Mouse (Mus musculus) A20 (cell line): ENCODE results near the gene Morf4l2.
"Not testable (repeated sequence)": the region's sequence is repeated elsewhere in the genome, so short reads cannot be mapped to it uniquely, and the experiment has no call there.

Experiments
- DNase-seq: peaks from one replicate; pipeline ENCODE4 v3.0.0-alpha.2; 2011; ENCODE audit warnings: low read depth, low spot score

Morf4l2 gene

DNA sequence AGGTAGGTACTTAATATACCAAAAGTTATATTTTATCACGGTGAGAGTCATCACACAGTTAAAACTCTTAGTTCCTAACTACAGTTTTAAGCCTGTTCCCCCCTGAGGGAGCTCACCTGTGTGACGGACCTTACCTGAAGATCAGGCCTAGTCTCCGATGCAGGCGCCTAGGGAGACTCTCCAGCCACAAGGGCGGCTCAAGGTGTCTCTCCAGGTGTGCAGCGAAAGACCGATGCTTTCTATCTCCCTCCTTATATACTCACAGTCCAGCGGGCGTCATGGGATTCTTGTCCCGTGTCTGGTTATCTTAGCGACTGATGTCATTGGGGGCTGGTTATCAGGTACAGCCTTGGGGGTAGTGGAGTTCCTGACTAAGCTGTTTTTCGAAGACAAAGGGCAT, at the start of gene Morf4l2:
Morf4l2 (minus strand) TSS at position 232 of the 400 bp plus-strand sequence.
- no peak for DNase-seq

GRCm38 (mm10) chrX:136789446-136789845, 46.0 kb upstream of the Morf4l2 start:
- DNase-seq = no peak

- DNase-seq = no peak
Measured at GRCm38 (mm10) chrX:136780041-136780440, 36.6 kb upstream of the Morf4l2 start, which contains the start of gene Glra4. TSS of gene Glra4 (minus strand) at chrX:136780141.

DNA sequence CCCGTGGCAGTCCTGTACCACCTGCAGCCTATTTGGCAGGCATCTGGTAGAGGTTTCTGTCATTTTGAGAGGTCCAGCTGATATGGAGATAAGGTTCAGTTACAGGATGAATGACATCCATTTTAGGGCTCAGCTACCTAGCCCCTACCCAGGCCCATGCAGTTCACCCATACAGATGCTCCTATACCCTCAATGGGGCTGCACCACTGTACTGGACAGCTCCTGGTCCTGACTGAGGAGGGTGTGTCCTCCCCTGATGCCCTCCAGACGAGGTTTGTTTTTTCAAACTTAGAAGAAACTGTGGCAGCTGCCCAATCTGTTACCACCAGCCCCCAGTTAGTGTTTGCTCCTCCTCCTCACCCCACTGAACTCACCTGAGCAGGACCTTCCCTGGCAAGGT, 35.8 kb upstream of the Morf4l2 start:
- DNase-seq = no peak

- DNase-seq = no peak
Measured at GRCm38 (mm10) chrX:136778046-136778445, 34.6 kb upstream of the Morf4l2 start.

- DNase-seq = no peak
Measured at GRCm38 (mm10) chrX:136773035-136773434, 29.5 kb upstream of the Morf4l2 start.

- DNase-seq = peak; percentile 36
Measured at GRCm38 (mm10) chrX:136761103-136762074, 17.9 kb upstream of the Morf4l2 start.

- DNase-seq = no peak
Measured at GRCm38 (mm10) chrX:136755464-136755863, 12.0 kb upstream of the Morf4l2 start.

DNA sequence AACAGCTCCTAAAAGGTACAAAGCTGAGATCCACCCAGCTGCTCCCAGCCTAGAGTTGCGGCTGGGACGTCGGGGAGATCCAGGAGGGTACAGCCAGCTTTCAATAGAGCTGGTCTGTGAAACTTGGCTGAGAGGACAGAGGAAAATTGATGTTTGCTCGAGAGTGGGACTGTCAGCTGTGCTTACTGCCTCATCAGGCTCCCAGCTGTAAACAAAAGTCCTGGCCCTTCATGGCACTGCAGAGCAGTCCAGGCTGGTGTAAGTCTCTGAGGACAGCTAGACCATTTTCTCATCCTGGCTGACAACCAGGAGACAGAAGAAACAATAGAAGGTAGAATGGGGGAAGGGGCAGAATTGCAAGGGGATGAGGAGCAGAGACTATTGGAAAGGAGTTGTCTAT, 5.8 kb upstream of the Morf4l2 start:
- no peak for DNase-seq

DNA sequence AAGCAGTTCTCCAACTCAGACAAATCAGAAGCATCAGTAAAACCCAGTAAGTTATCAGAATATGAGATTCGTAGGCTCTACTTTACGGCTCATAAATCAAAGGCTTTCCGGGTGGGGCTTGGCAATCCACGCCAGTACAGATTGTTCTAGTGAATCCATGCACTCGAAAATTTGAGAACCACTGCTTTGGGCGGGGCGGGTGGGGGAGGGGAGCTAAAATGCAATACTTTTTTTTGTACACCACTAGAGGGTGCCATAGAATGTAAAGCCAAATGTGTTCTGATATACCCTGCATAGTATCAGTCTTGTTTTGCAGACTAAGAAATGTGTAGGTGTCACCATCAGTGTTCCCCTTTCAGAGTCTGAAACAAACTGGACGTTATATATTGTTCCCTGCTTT, 1.2 kb upstream of the Morf4l2 start:
- peak; percentile 32 for DNase-seq

DNA sequence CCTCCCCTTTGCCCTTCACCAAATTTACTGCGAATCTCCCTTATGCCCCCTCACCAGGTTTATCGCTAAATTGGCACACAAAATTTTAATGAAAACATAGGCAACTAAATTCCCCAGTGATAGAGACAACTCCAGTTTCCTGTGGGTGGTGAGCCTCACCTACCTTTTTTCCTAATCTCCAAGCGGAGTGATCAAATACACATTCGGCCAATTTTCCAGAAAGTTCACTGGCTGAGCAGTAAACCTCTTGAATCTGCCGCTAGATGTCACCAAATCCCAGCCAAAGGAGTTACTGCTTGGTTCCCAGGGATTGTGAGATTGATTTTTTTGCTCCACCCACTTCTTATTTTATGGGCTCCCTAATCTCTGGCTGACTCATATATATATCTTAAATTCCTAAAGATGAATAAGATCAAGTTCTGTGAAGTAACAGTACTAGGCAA, 808 bp downstream of the Morf4l2 start:
- DNase-seq = peak; percentile 73

DNA sequence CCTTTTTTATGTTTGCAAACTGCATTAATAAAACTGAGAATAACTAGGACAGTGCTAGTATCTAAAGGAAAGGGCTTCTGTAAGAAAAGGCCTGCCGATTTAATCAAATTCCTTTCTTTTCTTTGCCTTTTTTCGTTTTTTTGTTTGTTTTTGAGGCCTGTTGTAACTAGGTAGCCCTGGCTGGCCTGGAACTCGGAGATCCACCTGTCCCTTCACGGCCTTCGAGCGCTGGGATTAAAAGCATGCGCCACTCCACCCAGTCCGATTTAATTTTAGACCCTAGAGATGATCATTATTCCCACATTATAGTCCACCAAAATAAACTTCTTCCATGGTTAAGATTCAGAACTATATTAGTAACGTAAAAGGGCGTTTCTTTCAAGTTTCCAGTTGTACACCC, 1.2 kb downstream of the Morf4l2 start:
- DNase-seq = peak; percentile 53

- DNase-seq = no peak
Measured at GRCm38 (mm10) chrX:136741651-136742201, 1.8 kb downstream of the Morf4l2 start.

DNA sequence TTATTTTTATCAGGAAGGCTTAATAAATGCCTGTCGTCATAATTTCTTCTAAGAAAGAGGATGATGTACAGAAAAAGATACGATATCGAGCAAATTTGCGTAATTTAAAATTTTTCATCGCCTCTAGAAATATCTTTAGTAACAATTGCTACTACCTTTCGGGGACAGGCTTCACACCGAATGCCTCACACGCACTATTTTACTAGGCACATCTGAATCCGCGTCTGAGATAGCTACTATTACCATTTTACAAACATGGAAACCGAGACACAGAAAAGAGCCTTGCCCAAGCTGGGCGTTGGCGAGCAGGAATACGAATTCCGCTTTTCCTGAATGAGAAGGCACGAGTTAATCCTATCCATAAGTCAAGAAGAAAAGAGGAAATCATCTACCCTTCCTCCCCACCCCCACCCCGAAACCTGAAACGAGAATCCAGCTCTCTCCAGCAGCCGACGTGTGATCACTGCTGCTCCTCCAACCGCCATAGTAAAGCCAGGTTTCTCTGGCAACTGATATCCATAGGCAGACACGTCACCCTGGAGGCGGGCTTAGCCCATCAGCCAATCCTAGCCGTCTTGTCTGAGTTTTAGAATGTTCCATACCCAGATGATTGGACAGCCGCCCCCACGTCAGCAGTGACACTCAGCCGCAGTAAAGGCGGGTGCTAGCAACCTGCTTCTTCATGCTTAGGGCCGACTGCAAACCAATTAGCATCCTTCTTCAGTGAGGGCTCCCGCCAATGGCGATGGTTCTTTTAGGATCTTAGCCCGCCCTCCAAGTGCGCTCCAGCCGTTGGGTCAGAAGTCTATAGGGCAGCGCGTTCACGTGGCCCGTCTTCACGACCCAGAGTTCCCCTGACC, 2.5 kb downstream of the Morf4l2 start:
- DNase-seq = peak; percentile 93

- DNase-seq = peak; percentile 20
Measured at GRCm38 (mm10) chrX:136740087-136740790, 3.3 kb downstream of the Morf4l2 start.

- no peak for DNase-seq
Measured at GRCm38 (mm10) chrX:136732016-136732415, 11.5 kb downstream of the Morf4l2 start.

- not testable (repeated sequence) for DNase-seq
Measured at GRCm38 (mm10) chrX:136714742-136715474, 28.6 kb downstream of the Morf4l2 start.

- DNase-seq = no peak
Measured at GRCm38 (mm10) chrX:136708782-136709181, 34.7 kb downstream of the Morf4l2 start.

- no peak for DNase-seq
Measured at GRCm38 (mm10) chrX:136708168-136708681, 35.3 kb downstream of the Morf4l2 start.
